In genomic region chr10:3325447-3325846, GRCm38 (mm10) we compare ENCODE assay signal across 10 mouse cellular contexts. TPM values are rescaled to one million over a fixed set of nuclear protein-coding genes. Genes with fewer than 3 reads are reported as not detected.
DNase-seq lines count a peak whose midpoint lies in the region; ATAC-seq lines count a peak whose summit lies in the region.
"Had no signal": no experiment of that assay in that cellular context is flagged by ENCODE, and none has a peak within 500 bp of the region (broad histone marks: within the 10 kb centered on the region; RNA-seq: fewer than 3 reads in every experiment).

No protein-coding gene starts in this region.

- WGBS in intestine, embryonic 16.5 days, result 74% methylated on average over 1 of the region's 1 CpGs

- H3K27ac ChIP-seq in intestine, embryonic 16.5 days (ENCODE audit: low read length), result no peak overlapping the region

- H3K4me3 ChIP-seq in intestine, embryonic 16.5 days (ENCODE audit: low read length), result no peak overlapping the region

- H3K4me2 ChIP-seq in intestine, embryonic 16.5 days (ENCODE audit: low read depth, low read length), result no peak overlapping the region

- DNase-seq in gastrocnemius, adult 18-20 months (ENCODE audit: low spot score), result peak; percentile 7
- no peak for DNase-seq in gastrocnemius, postnatal 25 days
- peak; percentile 11 for DNase-seq in right cerebral cortex, postnatal 14 days
- DNase-seq in right cerebral cortex, postnatal 25 days, result no peak
- peak; percentile 39 for DNase-seq in kidney, adult 9 months
- peak; percentile 42 for DNase-seq in testis, postnatal 10 days (ENCODE audit: low spot score)
- no peak for DNase-seq in thymus, postnatal 25 days

- ATAC-seq in intestine, embryonic 16.5 days, result no peak

- no peaks in the 10 kb centered on the region for H3K36me3 ChIP-seq in intestine, embryonic 16.5 days (ENCODE audit: control insufficient read depth, insufficient read depth, low read length)

- no peak overlapping the region for H3K9ac ChIP-seq in intestine, embryonic 16.5 days (ENCODE audit: low read depth, low read length)

- no peaks in the 10 kb centered on the region for H3K4me1 ChIP-seq in intestine, embryonic 16.5 days (ENCODE audit: control insufficient read depth, insufficient read depth, low read length)

- H3K9me3 ChIP-seq in intestine, embryonic 16.5 days (ENCODE audit: control insufficient read depth, low read length), result 0 out of 2 replicates have a peak, but pooled peaks cover 3% of the 10 kb centered on the region

- no peaks in the 10 kb centered on the region for H3K27me3 ChIP-seq in intestine, embryonic 16.5 days (replicated peaks; ENCODE audit: control insufficient read depth, insufficient read depth, low read length)

RNA-seq across cellular contexts. Expression of gene Ppp1r14c, which starts 40.4 kb away (rescaled TPM):
- total RNA-seq in gastrocnemius, adult 18-20 months (2021), result 10 to 100 TPM; 70.8 to 86.7 TPM
- total RNA-seq in gastrocnemius, postnatal 25 days (2021), result 100 to 1,000 TPM in 1 of 2 experiments, 10 to 100 TPM in 1; 72.6 to 105 TPM
- polyA plus RNA-seq in intestine, embryonic 16.5 days (2015; fragmentation: Nextera tagmentation; extraction: Ambion mirVana), result 1.7 and 2.0 TPM in 2 replicates

RNA-seq across cellular contexts. Expression of gene H60c, which starts 57.9 kb away (rescaled TPM):
- not detected for total RNA-seq in gastrocnemius, adult 18-20 months (2021)
- total RNA-seq in gastrocnemius, postnatal 25 days (2021), result not detected
- polyA plus RNA-seq in intestine, embryonic 16.5 days (2015; fragmentation: Nextera tagmentation; extraction: Ambion mirVana), result 0.05 and 0.11 TPM in 2 replicates
- polyA plus RNA-seq: heart, embryonic 14.5 days; liver, embryonic 16.5 days had no signal

Comparison
In these comparisons a context has a peak if more than half of its experiments do, and no peak if none do; other contexts are left out.
1. DNase-seq: peak in gastrocnemius, adult 18-20 months (single experiment), right cerebral cortex, postnatal 14 days (single experiment), kidney, adult 9 months (single experiment) and testis, postnatal 10 days (single experiment); none in gastrocnemius, postnatal 25 days (single experiment), right cerebral cortex, postnatal 25 days (single experiment) and thymus, postnatal 25 days (single experiment).